23 mouse cellular contexts compared by ENCODE assay signal in the genomic region with DNA sequence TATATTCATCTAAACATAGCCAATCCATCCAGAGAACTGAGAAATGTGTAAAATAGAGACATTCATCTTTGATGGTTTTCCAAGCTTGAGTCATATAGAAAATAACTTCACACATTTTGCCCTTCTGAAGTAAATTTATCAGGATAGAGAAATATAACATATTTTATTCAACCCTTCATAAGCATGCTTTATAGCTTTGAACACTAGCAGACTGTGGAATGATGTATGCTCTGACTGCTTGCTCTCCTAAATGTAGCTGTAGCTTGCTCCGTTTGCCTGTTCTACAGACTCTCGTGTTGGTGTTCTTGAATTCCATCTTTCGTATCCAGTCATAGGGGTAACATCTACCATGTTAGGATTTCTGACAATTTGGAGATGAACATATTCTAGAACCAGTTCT.
"Had no signal": no experiment of that assay in that cellular context is flagged by ENCODE, and none has a peak within 500 bp of the region (broad histone marks: within the 10 kb centered on the region; RNA-seq: fewer than 3 reads in every experiment).

No protein-coding gene starts in this region.

- H3K4me2 ChIP-seq: heart, embryonic 12.5 days; hindbrain, embryonic 15.5 days; kidney, embryonic 15.5 days; limb, embryonic 13.5 days; limb, embryonic 15.5 days; liver, embryonic 12.5 days had no signal

- DNase-seq: gastrocnemius, postnatal 14 days; heart, adult 18-20 months; heart, postnatal 10 days; heart, postnatal 36 days; kidney, adult 11 months; kidney, adult 2 months; kidney, adult 9 months; kidney, postnatal 14 days; kidney, postnatal 36 days; layer of hippocampus, adult 9-11 months; layer of hippocampus, postnatal 36 days; left cerebral cortex, postnatal 4 days had no signal

- H3K4me3 ChIP-seq: heart, embryonic 10.5 days; heart, embryonic 12.5 days; hindbrain, embryonic 15.5 days; kidney, embryonic 15.5 days; limb, embryonic 13.5 days; limb, embryonic 15.5 days; liver, embryonic 12.5 days had no signal

- H3K27me3 ChIP-seq: heart, embryonic 12.5 days; hindbrain, embryonic 15.5 days; kidney, embryonic 15.5 days; limb, embryonic 13.5 days; limb, embryonic 15.5 days; liver, embryonic 12.5 days had no signal

- H3K4me1 ChIP-seq: heart, embryonic 10.5 days; heart, embryonic 12.5 days; hindbrain, embryonic 15.5 days; kidney, embryonic 15.5 days; limb, embryonic 13.5 days; limb, embryonic 15.5 days; liver, embryonic 12.5 days had no signal

- ATAC-seq: hindbrain, postnatal 0 days; intestine, embryonic 16.5 days; liver, embryonic 12.5 days had no signal

- H3K36me3 ChIP-seq: heart, embryonic 10.5 days; heart, embryonic 12.5 days; hindbrain, embryonic 15.5 days; kidney, embryonic 15.5 days; limb, embryonic 13.5 days; limb, embryonic 15.5 days; liver, embryonic 12.5 days had no signal

- H3K9ac ChIP-seq: heart, embryonic 12.5 days; hindbrain, embryonic 15.5 days; kidney, embryonic 15.5 days; limb, embryonic 13.5 days; limb, embryonic 15.5 days; liver, embryonic 12.5 days; liver, embryonic 14.5 days had no signal

- H3K9me3 ChIP-seq: heart, embryonic 10.5 days; heart, embryonic 12.5 days; hindbrain, embryonic 15.5 days; kidney, embryonic 15.5 days; limb, embryonic 13.5 days; limb, embryonic 15.5 days; liver, embryonic 12.5 days had no signal

- H3K27ac ChIP-seq: heart, embryonic 10.5 days; hindbrain, embryonic 15.5 days; hindbrain, postnatal 0 days; kidney, embryonic 15.5 days; kidney, postnatal 0 days; limb, embryonic 13.5 days; limb, embryonic 15.5 days; liver, embryonic 12.5 days; liver, embryonic 14.5 days had no signal
